Mouse (Mus musculus) intestine, embryonic 16.5 days (tissue): ENCODE measurements around the gene Aebp2. TPM values are rescaled to one million over a fixed set of nuclear protein-coding genes. Genes with fewer than 3 reads are reported as not detected.

ENCODE experiments used
- ATAC-seq: fragments of 200-750 bp; cut with Nextera tagmentation; 2 replicates; pipeline ENCODE4 v1.8.0; 2017; ENCODE audit warnings: moderate TSS enrichment, moderate library complexity
- H3K27ac ChIP-seq: fragments of 300-500 bp; sonication (generic); 2 replicates; pipeline ENCODE4 v1.5.1; 2014; ENCODE audit warnings: mild to moderate bottlenecking, low read length
- H3K27me3 ChIP-seq: fragments of 300-500 bp; sonication (generic); replicated peaks from 2 replicates; pipeline ENCODE4 v1.6.1; 2014; ENCODE audit warnings: low read length, control low read depth, mixed read lengths; ENCODE audit not compliant: control insufficient read depth, insufficient read depth
- H3K36me3 ChIP-seq: fragments of 300-500 bp; sonication (generic); 2 replicates; pipeline ENCODE4 v1.6.1; 2014; ENCODE audit warnings: low read length, control low read depth; ENCODE audit not compliant: control insufficient read depth, insufficient read depth
- H3K4me1 ChIP-seq: fragments of 300-500 bp; sonication (generic); 2 replicates; pipeline ENCODE4 v1.6.1; 2014; ENCODE audit warnings: low read length, control low read depth, mixed read lengths; ENCODE audit not compliant: control insufficient read depth, insufficient read depth
- H3K4me2 ChIP-seq: fragments of 300-500 bp; sonication (generic); 2 replicates; pipeline ENCODE4 v1.6.1; 2014; ENCODE audit warnings: low read depth, low read length, control low read depth
- H3K4me3 ChIP-seq: fragments of 300-500 bp; sonication (generic); 2 replicates; pipeline ENCODE4 v1.5.1; 2014; ENCODE audit warnings: mild to moderate bottlenecking, low read length
- H3K9ac ChIP-seq: fragments of 300-500 bp; sonication (generic); 2 replicates; pipeline ENCODE4 v1.6.1; 2014; ENCODE audit warnings: low read depth, low read length
- H3K9me3 ChIP-seq: fragments of 300-500 bp; sonication (generic); 2 replicates; pipeline ENCODE4 v1.6.1; 2016; ENCODE audit warnings: low read length, control low read depth; ENCODE audit not compliant: control insufficient read depth
- WGBS: fragments of 180-500 bp; shearing (Covaris S2); extraction: QIAGEN DNeasy Blood & Tissue Kit; methylation state at CpG from one replicate; pipeline ENCODE4 v1.1.7; 2014; 5-methylcytosine and 5-hydroxymethylcytosine counted together
- polyA plus RNA-seq: library from polyadenylated mRNA; unstranded; fragments of >200 nt; fragmentation: Nextera tagmentation; extraction: Ambion mirVana; gene quantifications from 2 replicates; pipeline ENCODE4 v1.2.1, GENCODE M21; 2015

Gene Aebp2
- polyA plus RNA-seq, 1 experiment from 2014 or later, result 7.3 TPM

GRCm38 (mm10) chr6:140613822-140614221 lies 8.6 kb upstream of the Aebp2 start:
- Histone ChIP-seq H3K4me1 (no peaks in the 10 kb centered on the region), H3K4me3 (no peak overlapping the region), H3K27me3 (no peaks in the 10 kb centered on the region), H3K36me3 (no peaks in the 10 kb centered on the region), H3K27ac (no peak overlapping the region), H3K9ac (no peak overlapping the region), H3K4me2 (no peak overlapping the region), H3K9me3 (no peaks in the 10 kb centered on the region)
- ATAC-seq, result no peak
- WGBS, result 84% methylated on average over 3 of the region's 3 CpGs

- Histone ChIP-seq H3K9ac (no peak overlapping the region), H3K27ac (no peak overlapping the region)
- 72% methylated on average over 11 of the region's 11 CpGs for WGBS
Measured at GRCm38 (mm10) chr6:140614711-140615110, 7.8 kb upstream of the Aebp2 start.

GRCm38 (mm10) chr6:140620531-140621349 lies 1.7 kb upstream of the Aebp2 start:
- H3K4me2 ChIP-seq, result no peak overlapping the region
- H3K27me3 ChIP-seq, result no peaks in the 10 kb centered on the region
- H3K4me1 ChIP-seq, result peaks cover 9% of the 10 kb centered on the region
- no peaks in the 10 kb centered on the region for H3K36me3 ChIP-seq
- 62% methylated on average over 13 of the region's 13 CpGs for WGBS
- H3K4me3 ChIP-seq, result no peak overlapping the region
- no peak overlapping the region for H3K27ac ChIP-seq
- no peak for ATAC-seq
- H3K9me3 ChIP-seq, result no peaks in the 10 kb centered on the region
- H3K9ac ChIP-seq, result no peak overlapping the region

More at GRCm38 (mm10) chr6:140614711-140615110, 7.8 kb upstream of the Aebp2 start:
- Histone ChIP-seq H3K36me3 (no peaks in the 10 kb centered on the region), H3K4me3 (no peak overlapping the region), H3K4me2 (no peak overlapping the region), H3K4me1 (no peaks in the 10 kb centered on the region), H3K27me3 (no peaks in the 10 kb centered on the region), H3K9me3 (no peaks in the 10 kb centered on the region)
- peak; percentile 69 for ATAC-seq

GRCm38 (mm10) chr6:140621622-140622021 lies 841 bp upstream of the Aebp2 start:
- Histone ChIP-seq H3K9ac (no peak overlapping the region), H3K27me3 (no peaks in the 10 kb centered on the region), H3K4me3 (no peak overlapping the region), H3K27ac (no peak overlapping the region), H3K4me2 (no peak overlapping the region), H3K9me3 (no peaks in the 10 kb centered on the region), H3K36me3 (no peaks in the 10 kb centered on the region), H3K4me1 (peaks cover 17% of the 10 kb centered on the region)
- ATAC-seq, result no peak
- 89% methylated on average over 1 of the region's 1 CpGs for WGBS

- H3K27me3 ChIP-seq, result no peaks in the 10 kb centered on the region
- peak; percentile 93 for ATAC-seq
- H3K9ac ChIP-seq, result peak overlapping the region; percentile 98
- under 1% methylated on average over 102 of the region's 117 CpGs for WGBS
- peak overlapping the region; percentile 77 for H3K4me2 ChIP-seq
- peak overlapping the region; percentile 96 for H3K27ac ChIP-seq
- peak overlapping the region; percentile 93 for H3K4me3 ChIP-seq
- H3K9me3 ChIP-seq, result no peaks in the 10 kb centered on the region
- peaks cover 20% of the 10 kb centered on the region for H3K4me1 ChIP-seq
- H3K36me3 ChIP-seq, result no peaks in the 10 kb centered on the region
Measured at GRCm38 (mm10) chr6:140623226-140624095, 998 bp downstream of the Aebp2 start.

GRCm38 (mm10) chr6:140624096-140625051 lies 1.9 kb downstream of the Aebp2 start:
- H3K4me2 ChIP-seq, result peak overlapping the region; percentile 77
- H3K9ac ChIP-seq, result peak overlapping the region; percentile 98
- H3K27ac ChIP-seq, result peak overlapping the region; percentile 96
- peak overlapping the region; percentile 93 for H3K4me3 ChIP-seq
- no peaks in the 10 kb centered on the region for H3K36me3 ChIP-seq
- no peaks in the 10 kb centered on the region for H3K9me3 ChIP-seq
- H3K4me1 ChIP-seq, result peaks cover 20% of the 10 kb centered on the region
- 0% methylated on average over 80 of the region's 80 CpGs for WGBS
- peak; percentile 22 for ATAC-seq
- H3K27me3 ChIP-seq, result no peaks in the 10 kb centered on the region

- no peak overlapping the region for H3K27ac ChIP-seq
- no peak overlapping the region for H3K4me3 ChIP-seq
- H3K9me3 ChIP-seq, result no peaks in the 10 kb centered on the region
Measured at GRCm38 (mm10) chr6:140629176-140629859, 6.9 kb downstream of the Aebp2 start.

GRCm38 (mm10) chr6:140630306-140630705 lies 7.8 kb downstream of the Aebp2 start:
- Histone ChIP-seq H3K9me3 (no peaks in the 10 kb centered on the region), H3K9ac (no peak overlapping the region), H3K4me1 (peaks cover 14% of the 10 kb centered on the region), H3K27ac (no peak overlapping the region), H3K27me3 (no peaks in the 10 kb centered on the region), H3K4me3 (no peak overlapping the region), H3K36me3 (peaks cover 3% of the 10 kb centered on the region; the same call in 1 of the 2 replicates), H3K4me2 (no peak overlapping the region)
- ATAC-seq, result no peak
- WGBS, result 67% methylated on average over 4 of the region's 4 CpGs

More at GRCm38 (mm10) chr6:140629176-140629859, 6.9 kb downstream of the Aebp2 start:
- Histone ChIP-seq H3K4me1 (peaks cover 16% of the 10 kb centered on the region), H3K4me2 (no peak overlapping the region), H3K27me3 (no peaks in the 10 kb centered on the region), H3K36me3 (0 out of 2 replicates have a peak, but pooled peaks cover under 1% of the 10 kb centered on the region), H3K9ac (no peak overlapping the region)
- WGBS, result 87% methylated on average over 4 of the region's 4 CpGs
- no peak for ATAC-seq
